Mouse (Mus musculus) T-helper 2 cell (primary cell): ENCODE results near the gene Ifrd1.
"Not testable (repeated sequence)": the region's sequence is repeated elsewhere in the genome, so short reads cannot be mapped to it uniquely, and the experiment has no call there.

ENCODE experiments used
- in situ Hi-C: fragments of 300-600 bp; cut with MboI, MseI; formaldehyde crosslinking; loops from one replicate; pipeline ENCODE4 v1.15.1; 2025; ENCODE audit warnings: high pct_unique_total_duplicates

Ifrd1 gene

GRCm38 (mm10) chr12:40200484-40201235 is 47.6 kb downstream of the Ifrd1 start:
- in situ Hi-C loops, result no loop called here

GRCm38 (mm10) chr12:40199795-40200402 is 48.4 kb downstream of the Ifrd1 start:
- in situ Hi-C loops, result no loop called here

GRCm38 (mm10) chr12:40199302-40199701 is 49.0 kb downstream of the Ifrd1 start, which contains the start of gene Lsmem1:
TSS of gene Lsmem1 (minus strand) at chr12:40199490.
- in situ Hi-C loops, result no loop called here

GRCm38 (mm10) chr12:40198427-40198826 is 49.9 kb downstream of the Ifrd1 start:
- in situ Hi-C loops, result no loop called here

- in situ Hi-C loops, result no loop called here
Measured at GRCm38 (mm10) chr12:40198019-40198418, 50.3 kb downstream of the Ifrd1 start.

GRCm38 (mm10) chr12:40197511-40197910 is 50.8 kb downstream of the Ifrd1 start:
- in situ Hi-C loops, result no loop called here

- in situ Hi-C loops, result no loop called here
Measured at GRCm38 (mm10) chr12:40185474-40185873, 62.8 kb downstream of the Ifrd1 start.

- in situ Hi-C loops, result no loop called here
Measured at GRCm38 (mm10) chr12:40177089-40177488, 71.2 kb downstream of the Ifrd1 start.

GRCm38 (mm10) chr12:40176158-40176557 is 72.1 kb downstream of the Ifrd1 start:
- in situ Hi-C loops, result no loop called here

GRCm38 (mm10) chr12:40175171-40175570 is 73.1 kb downstream of the Ifrd1 start:
- in situ Hi-C loops, result not testable (repeated sequence)

- in situ Hi-C loops, result no loop called here
Measured at GRCm38 (mm10) chr12:40171637-40172036, 76.7 kb downstream of the Ifrd1 start.

- in situ Hi-C loops, result no loop called here
Measured at GRCm38 (mm10) chr12:40169675-40170074, 78.6 kb downstream of the Ifrd1 start.

- in situ Hi-C loops, result loop anchor here (5.0 kb wide), 1 partner anchor 87 kb away; no protein-coding TSS in a partner anchor
Measured at GRCm38 (mm10) chr12:40164621-40165020, 83.7 kb downstream of the Ifrd1 start.

- in situ Hi-C loops, result loop anchor here (5.0 kb wide), 1 partner anchor 83 kb away; no protein-coding TSS in a partner anchor
Measured at GRCm38 (mm10) chr12:40160777-40161176, 87.5 kb downstream of the Ifrd1 start.

- in situ Hi-C loops, result loop anchor here (5.0 kb wide), 1 partner anchor 632 kb away; no protein-coding TSS in a partner anchor
Measured at GRCm38 (mm10) chr12:40154188-40154587, 94.1 kb downstream of the Ifrd1 start.

GRCm38 (mm10) chr12:40152353-40153069 is 95.8 kb downstream of the Ifrd1 start:
- in situ Hi-C loops, result loop anchor here (5.0 kb wide), 1 partner anchor 630 kb away; no protein-coding TSS in a partner anchor
